In genomic region chr10:59964504-59965361, GRCm38 (mm10) we compare ENCODE assay signal across 9 mouse cellular contexts. TPM values are rescaled to one million over a fixed set of nuclear protein-coding genes. Genes with fewer than 3 reads are reported as not detected.
DNase-seq lines count a peak whose midpoint lies in the region; ATAC-seq and TF ChIP-seq lines count a peak whose summit lies in the region.
"Had no signal": no experiment of that assay in that cellular context is flagged by ENCODE, and none has a peak within 500 bp of the region (broad histone marks: within the 10 kb centered on the region; RNA-seq: fewer than 3 reads in every experiment).

No protein-coding gene starts in this region.

- H3K9ac ChIP-seq in heart, embryonic 14.5 days (ENCODE audit: low read length): peak overlapping the region; percentile 55; the same call in 1 of the 2 replicates
- no peak overlapping the region for H3K9ac ChIP-seq in liver, embryonic 13.5 days
- H3K9ac ChIP-seq in stomach, postnatal 0 days (ENCODE audit: low read length): peak overlapping the region; percentile 47

- 8% methylated on average over 20 of the region's 23 CpGs for WGBS in heart, embryonic 14.5 days
- 18% methylated on average over 22 of the region's 23 CpGs for WGBS in liver, embryonic 13.5 days (ENCODE audit: insufficient replicate concordance)
- WGBS in stomach, postnatal 0 days: 13% methylated on average over 18 of the region's 23 CpGs

- ATAC-seq in heart, embryonic 14.5 days (ENCODE audit: insufficient number of reproducible peaks, insufficient read depth, low FRiP score, low read depth): peak; percentile 62
- ATAC-seq in liver, embryonic 13.5 days (ENCODE audit: low read depth): no peak
- peak; percentile 68 for ATAC-seq in stomach, postnatal 0 days (ENCODE audit: low FRiP score, low TSS enrichment)
- ATAC-seq: Patski had no signal

- H3K36me3 ChIP-seq in heart, embryonic 14.5 days (ENCODE audit: control insufficient read depth, insufficient read depth, low read length): no peaks in the 10 kb centered on the region
- no peaks in the 10 kb centered on the region for H3K36me3 ChIP-seq in liver, embryonic 13.5 days
- H3K36me3 ChIP-seq in stomach, postnatal 0 days (ENCODE audit: control insufficient read depth, insufficient read depth, low read length): no peaks in the 10 kb centered on the region

- H3K27me3 ChIP-seq in heart, embryonic 14.5 days (ENCODE audit: control insufficient read depth, insufficient read depth, low read length): no peaks in the 10 kb centered on the region
- H3K27me3 ChIP-seq in liver, embryonic 13.5 days: peaks cover 7% of the 10 kb centered on the region
- no peaks in the 10 kb centered on the region for H3K27me3 ChIP-seq in stomach, postnatal 0 days (ENCODE audit: control insufficient read depth, insufficient read depth, low read length)
- H3K27me3 ChIP-seq: Patski had no signal

- H3K27ac ChIP-seq in heart, embryonic 14.5 days (replicated peaks in 1 of 2; ENCODE audit: control insufficient read depth in 1 of 2, insufficient read depth in 1 of 2, low read depth in 2 of 2, low read length in 2 of 2): peak overlapping the region; percentile 58 to 85
- H3K27ac ChIP-seq in liver, embryonic 13.5 days: no peak overlapping the region
- H3K27ac ChIP-seq in stomach, postnatal 0 days (replicated peaks): peak overlapping the region; percentile 87

- peak; percentile 96 for DNase-seq in heart, adult 11 months
- no peak for DNase-seq in heart, postnatal 4 days
- DNase-seq in MN1 (ENCODE audit: low spot score): peak; percentile 56
- no peak for DNase-seq in liver, embryonic 13.5 days
- DNase-seq in stomach, postnatal 0 days (ENCODE audit: low spot score): peak; percentile 55
- no peak for DNase-seq in right cerebral cortex, postnatal 36 days (ENCODE audit: low spot score in 2 of 2)
- no peak for DNase-seq in left cerebral cortex, adult 18-20 months (ENCODE audit: low spot score in 2 of 2)

- peaks cover 24 to 32% of the 10 kb centered on the region in 2 experiments for H3K4me1 ChIP-seq in heart, embryonic 14.5 days (ENCODE audit: control insufficient read depth in 2 of 2, insufficient read depth in 2 of 2, low read length in 2 of 2)
- peaks cover 13% of the 10 kb centered on the region for H3K4me1 ChIP-seq in liver, embryonic 13.5 days (replicated peaks)
- H3K4me1 ChIP-seq in stomach, postnatal 0 days (replicated peaks; ENCODE audit: control insufficient read depth, insufficient read depth): peaks cover 8% of the 10 kb centered on the region

- peak overlapping the region in 1 of 2 experiments; percentile 0; a peak in 1 of 4 replicates for H3K4me3 ChIP-seq in heart, embryonic 14.5 days (ENCODE audit: control insufficient read depth in 1 of 2, insufficient read depth in 1 of 2, low read depth in 1 of 2, low read length in 2 of 2)
- H3K4me3 ChIP-seq in liver, embryonic 13.5 days (replicated peaks): no peak overlapping the region
- no peak overlapping the region for H3K4me3 ChIP-seq in stomach, postnatal 0 days (ENCODE audit: low read depth, low read length)

- no peaks in the 10 kb centered on the region for H3K9me3 ChIP-seq in heart, embryonic 14.5 days (ENCODE audit: control insufficient read depth, low read length)
- H3K9me3 ChIP-seq in liver, embryonic 13.5 days (replicated peaks): no peaks in the 10 kb centered on the region
- no peaks in the 10 kb centered on the region for H3K9me3 ChIP-seq in stomach, postnatal 0 days (ENCODE audit: control insufficient read depth, low read length)

- peak overlapping the region; percentile 53 for H3K4me2 ChIP-seq in heart, embryonic 14.5 days (ENCODE audit: low read length)
- peak overlapping the region; percentile 24; the same call in 1 of the 2 replicates for H3K4me2 ChIP-seq in liver, embryonic 13.5 days
- H3K4me2 ChIP-seq in stomach, postnatal 0 days (replicated peaks; ENCODE audit: low read depth): peak overlapping the region; percentile 36

- no peak for TF ChIP-seq CTCF in stomach, postnatal 0 days (IDR thresholded peaks at IDR 0.05; ENCODE audit: low read depth)

- no peak for TF ChIP-seq EP300 in stomach, postnatal 0 days (optimal IDR thresholded peaks at IDR 0.05)

RNA-seq across cellular contexts. Expression of gene Ddit4, which starts 13.1 kb away (rescaled TPM):
- 10 to 100 TPM; 31.4 to 36.9 TPM for total RNA-seq in heart, postnatal 4 days (2021)
- 0.70 and 2.4 TPM in 2 replicates for polyA plus RNA-seq in heart, embryonic 14.5 days (2014; fragmentation: Nextera tagmentation; extraction: Ambion mirVana)
- polyA plus RNA-seq in liver, embryonic 13.5 days (2015; fragmentation: Nextera tagmentation; extraction: Ambion mirVana): 2.7 and 2.8 TPM in 2 replicates
- 12.4 and 17.3 TPM in 2 replicates for polyA plus RNA-seq in stomach, postnatal 0 days (2015; fragmentation: Nextera tagmentation; extraction: Ambion mirVana)
- 10 to 100 TPM; 35.8 to 41.3 TPM for total RNA-seq in left cerebral cortex, adult 18-20 months (2021)

RNA-seq across cellular contexts. Expression of gene Ascc1, which starts 37.9 kb away (rescaled TPM):
- 10 to 100 TPM; 20.2 to 22.0 TPM for total RNA-seq in heart, postnatal 4 days (2021)
- 42.7 and 43.3 TPM in 2 replicates for polyA plus RNA-seq in heart, embryonic 14.5 days (2014; fragmentation: Nextera tagmentation; extraction: Ambion mirVana)
- polyA plus RNA-seq in liver, embryonic 13.5 days (2015; fragmentation: Nextera tagmentation; extraction: Ambion mirVana): 21.6 and 23.0 TPM in 2 replicates
- polyA plus RNA-seq in stomach, postnatal 0 days (2015; fragmentation: Nextera tagmentation; extraction: Ambion mirVana): 29.0 and 31.6 TPM in 2 replicates
- 10 to 100 TPM; 14.1 to 14.8 TPM for total RNA-seq in left cerebral cortex, adult 18-20 months (2021)

RNA-seq across cellular contexts. Expression of gene Anapc16, which starts 38.2 kb away (rescaled TPM):
- total RNA-seq in heart, postnatal 4 days (2021): 10 to 100 TPM; 70.5 to 73.5 TPM
- polyA plus RNA-seq in heart, embryonic 14.5 days (2014; fragmentation: Nextera tagmentation; extraction: Ambion mirVana): 99.7 and 103 TPM in 2 replicates
- polyA plus RNA-seq in liver, embryonic 13.5 days (2015; fragmentation: Nextera tagmentation; extraction: Ambion mirVana): 46.4 and 52.7 TPM in 2 replicates
- 76.8 and 86.4 TPM in 2 replicates for polyA plus RNA-seq in stomach, postnatal 0 days (2015; fragmentation: Nextera tagmentation; extraction: Ambion mirVana)
- total RNA-seq in left cerebral cortex, adult 18-20 months (2021): 10 to 100 TPM; 60.4 to 60.9 TPM

Comparison
In these comparisons a context has a peak if more than half of its experiments do, and no peak if none do; other contexts are left out.
1. DNase-seq: peak in heart, adult 11 months (single experiment), MN1 (single experiment) and stomach, postnatal 0 days (single experiment); none in heart, postnatal 4 days (single experiment), liver, embryonic 13.5 days (single experiment), right cerebral cortex, postnatal 36 days (0 of 2) and left cerebral cortex, adult 18-20 months (0 of 2).
2. Peak in every context shown above with its lines, with median percentiles within 50 percentile points of each other: H3K4me2 ChIP-seq.